Mouse (Mus musculus) CD4-positive, CD25-positive, alpha-beta regulatory T cell (primary cell): ENCODE results near the gene Lypd1. TPM values are rescaled to one million over a fixed set of nuclear protein-coding genes. Genes with fewer than 3 reads are reported as not detected.

ENCODE experiments used
- polyA plus RNA-seq: library from polyadenylated mRNA; unstranded; fragments of 100-300 nt; shearing (Covaris generic); gene quantifications from one replicate; pipeline ENCODE4 v1.2.1, GENCODE M21; 2017

The Lypd1 gene
- 0.68 TPM for polyA plus RNA-seq

GRCm38 (mm10) chr1:125912601-125913600 is at the start of gene Lypd1:
TSS of gene Lypd1 (minus strand) at chr1:125913101.

Other genes starting within 250 kb of the Lypd1 start
- not detected for gene Gpr39, start 236.1 kb downstream of the Lypd1 start, polyA plus RNA-seq